Mouse (Mus musculus): ENCODE measurements around the gene Dirc2.

DNA sequence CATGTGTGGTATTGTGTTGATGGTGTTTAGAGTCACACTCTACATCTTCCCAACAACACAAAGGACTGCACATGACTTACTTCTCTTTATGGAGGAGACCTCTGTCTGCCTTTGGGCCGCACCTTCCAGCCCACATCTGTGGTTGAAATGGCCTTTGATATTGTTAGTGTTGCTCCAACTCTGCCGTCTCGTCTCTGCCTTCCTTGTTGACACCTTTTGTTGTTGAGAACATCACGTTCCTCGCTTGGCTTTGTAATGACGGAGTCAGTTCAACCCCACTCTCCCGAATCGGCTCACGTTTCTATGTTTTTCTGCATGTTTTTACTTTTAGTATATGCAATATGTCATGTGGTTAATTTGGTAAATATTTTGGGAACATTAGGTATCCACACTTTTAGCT lies 11.9 kb upstream of the Dirc2 start:
- no peak for TF ChIP-seq CTCF (IDR thresholded peaks at IDR 0.05)
- no peak for TF ChIP-seq POLR2A (IDR thresholded peaks at IDR 0.05; ENCODE audit: insufficient read depth, low read depth, low read length)
